Mouse (Mus musculus): Measurements from ENCODE around the gene Gm12185.
"Not testable (repeated sequence)": the region's sequence is repeated elsewhere in the genome, so short reads cannot be mapped to it uniquely, and the experiment has no call there.

Gm12185 gene

DNA sequence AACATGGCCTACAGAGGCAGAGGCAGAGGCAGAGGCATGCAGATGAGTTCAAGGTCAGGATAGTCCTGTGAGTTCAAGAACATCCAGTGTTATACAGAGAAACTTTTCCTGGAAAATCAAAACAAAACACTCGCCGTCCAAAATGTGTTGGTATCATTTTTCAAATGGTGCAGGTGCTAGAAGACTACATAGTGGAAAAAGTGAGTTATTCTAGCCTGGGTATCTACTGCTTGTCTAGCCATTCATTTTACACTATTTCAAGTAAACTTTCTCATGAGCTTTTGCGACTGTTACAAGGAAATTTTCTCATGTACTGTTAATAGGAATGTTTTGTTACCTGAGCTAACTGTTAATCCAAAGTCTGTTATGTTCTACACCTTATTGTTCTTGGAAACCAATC lies 73.6 kb downstream of the Gm12185 start:
- DNase-seq (ENCODE audit: low spot score in 2 of 2): no peak

GRCm38 (mm10) chr11:48913611-48914010 lies 78.4 kb downstream of the Gm12185 start:
- DNase-seq (ENCODE audit: low spot score in 2 of 2): no peak

DNA sequence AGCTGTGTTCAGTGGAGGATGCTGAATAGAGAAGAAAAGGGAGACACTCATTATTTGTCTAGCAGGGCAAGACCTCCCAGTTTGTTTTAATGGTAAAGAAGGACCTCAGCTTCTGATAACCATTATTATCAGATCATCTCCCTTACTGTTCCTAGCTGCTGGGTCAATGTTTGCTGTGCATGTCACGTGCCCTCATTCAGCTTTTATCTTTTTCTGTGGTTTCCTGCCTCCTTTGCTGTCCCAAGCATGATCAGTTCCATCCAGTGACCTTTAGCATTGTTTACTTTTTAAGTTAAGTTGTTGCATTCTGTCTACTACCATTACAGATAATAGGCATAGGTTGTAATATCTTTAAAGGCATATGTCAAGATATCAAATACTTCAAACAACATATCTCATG lies 83.6 kb downstream of the Gm12185 start:
- no peak for DNase-seq (ENCODE audit: low spot score in 2 of 2)

GRCm38 (mm10) chr11:48902021-48902420 lies 90.0 kb downstream of the Gm12185 start, which contains the start of gene Gm5431:
TSS of gene Gm5431 (minus strand) at chr11:48902214.
- DNase-seq (ENCODE audit: low spot score in 2 of 2): no peak

GRCm38 (mm10) chr11:48901567-48901930 lies 90.5 kb downstream of the Gm12185 start:
- DNase-seq (ENCODE audit: low spot score in 2 of 2): not testable (repeated sequence)

GRCm38 (mm10) chr11:48900654-48901566 lies 91.1 kb downstream of the Gm12185 start:
- DNase-seq (ENCODE audit: low spot score in 2 of 2): not testable (repeated sequence)

GRCm38 (mm10) chr11:48898812-48899431 lies 93.1 kb downstream of the Gm12185 start:
- no peak for DNase-seq (ENCODE audit: low spot score in 2 of 2)

DNA sequence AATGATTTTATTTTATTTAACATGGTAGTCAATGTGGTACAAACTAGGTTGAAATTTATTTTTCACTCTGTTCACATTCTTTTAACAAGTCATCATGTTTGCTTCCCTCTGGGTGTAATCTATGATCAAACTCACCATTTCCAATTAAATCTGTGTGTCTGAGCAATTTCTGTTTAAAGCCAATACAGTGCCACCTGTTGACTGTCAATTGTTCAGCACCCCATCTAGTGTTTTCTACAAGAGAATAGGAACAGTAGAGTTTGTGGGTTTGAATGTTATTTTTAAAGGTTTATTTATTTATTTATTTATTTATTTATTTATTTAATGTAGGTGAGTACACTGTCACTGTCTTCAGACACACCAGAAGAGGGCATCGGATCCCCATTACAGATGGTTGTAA lies 115.3 kb downstream of the Gm12185 start:
- DNase-seq (ENCODE audit: low spot score in 2 of 2): no peak

DNA sequence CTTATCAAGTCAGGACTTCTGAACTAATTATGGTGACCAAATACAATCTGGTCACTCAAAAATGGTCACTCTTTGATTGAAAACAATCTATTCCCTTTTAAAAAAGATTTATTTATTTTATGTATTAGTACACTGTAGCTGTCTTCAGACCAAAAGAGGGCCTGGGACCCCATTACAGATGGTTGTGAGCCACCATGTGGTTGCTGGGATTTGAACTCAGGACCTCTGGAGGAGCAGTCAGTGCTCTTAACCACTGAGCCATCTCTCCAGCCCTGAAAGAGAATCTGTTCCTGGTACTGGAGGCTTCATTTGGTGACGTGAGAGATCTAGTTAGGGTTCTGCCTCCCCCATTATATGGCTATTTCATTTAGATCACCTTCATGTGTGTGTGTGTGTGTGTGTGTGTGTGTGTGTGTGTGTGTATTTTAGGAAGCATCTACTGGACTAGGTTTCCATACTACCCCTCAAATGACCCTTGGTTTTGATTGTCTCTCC lies 116.6 kb downstream of the Gm12185 start:
- DNase-seq (ENCODE audit: low spot score in 2 of 2): not testable (repeated sequence)

GRCm38 (mm10) chr11:48874465-48874864 lies 117.6 kb downstream of the Gm12185 start:
- peak; percentile 52 to 74 for DNase-seq (ENCODE audit: low spot score in 2 of 2)

DNA sequence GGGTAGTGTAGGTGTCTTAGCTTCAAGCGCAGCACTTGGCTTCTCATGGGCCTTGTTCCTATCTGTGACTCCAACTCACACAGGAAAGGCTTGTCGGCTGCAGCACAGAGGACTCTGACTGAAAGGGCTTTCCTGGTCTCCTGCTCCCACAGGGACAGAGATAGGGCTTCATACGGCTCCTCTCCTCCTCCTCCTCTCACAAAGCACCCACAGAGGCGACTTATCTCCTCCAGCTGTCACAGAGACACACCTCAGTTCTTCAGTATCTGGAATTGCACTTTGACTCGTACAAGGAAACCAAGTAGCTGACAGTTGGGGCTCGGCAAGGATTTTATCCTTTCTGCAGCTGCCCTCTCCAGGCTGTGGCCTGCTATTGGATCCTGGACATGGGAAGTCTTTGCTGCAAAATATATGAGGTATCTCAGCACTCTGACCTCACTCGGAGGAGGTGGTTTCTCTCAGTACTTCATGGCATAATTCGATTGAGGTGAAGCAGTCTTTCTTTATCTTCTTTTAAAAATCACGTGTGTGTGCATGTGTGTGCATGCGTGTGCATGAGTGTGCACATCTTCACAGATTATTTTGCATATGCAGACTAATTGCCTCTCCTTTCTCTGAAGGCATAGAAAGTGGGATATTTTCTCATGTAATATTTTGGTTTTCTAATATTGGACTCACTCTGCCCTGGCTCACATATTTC lies 118.3 kb downstream of the Gm12185 start:
- no peak for DNase-seq (ENCODE audit: low spot score in 2 of 2)

DNA sequence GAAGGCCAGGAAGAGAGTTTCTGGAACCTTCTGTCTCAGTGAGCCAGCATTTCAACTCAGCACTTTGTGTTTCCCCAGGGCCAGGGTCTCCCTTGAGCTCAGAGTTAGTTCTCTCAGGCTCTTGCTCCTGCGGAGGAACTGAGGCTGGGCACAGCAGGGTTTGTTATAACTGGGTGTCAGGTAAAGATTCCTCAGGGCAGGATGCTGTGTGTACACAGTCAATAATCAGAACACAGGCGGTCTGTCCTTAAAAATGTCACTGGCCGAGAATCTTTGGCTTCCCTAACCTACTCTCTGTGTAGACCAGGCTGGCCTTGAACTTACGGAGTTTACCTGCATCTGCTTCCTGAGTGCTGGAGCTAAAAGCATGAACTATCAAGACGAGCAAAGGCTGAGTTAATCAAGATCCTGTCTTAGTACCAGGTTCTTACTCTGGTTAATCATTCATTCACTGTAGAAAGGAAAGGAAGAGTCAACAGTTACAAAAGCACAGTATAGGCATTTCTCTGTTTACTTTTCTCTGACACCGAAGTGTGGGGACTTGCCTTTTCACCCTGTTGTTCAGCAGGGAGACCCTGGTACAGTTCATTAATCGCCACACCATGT lies 119.2 kb downstream of the Gm12185 start:
- DNase-seq (ENCODE audit: low spot score in 2 of 2): peak in 1 of 2 experiments; percentile 15

DNA sequence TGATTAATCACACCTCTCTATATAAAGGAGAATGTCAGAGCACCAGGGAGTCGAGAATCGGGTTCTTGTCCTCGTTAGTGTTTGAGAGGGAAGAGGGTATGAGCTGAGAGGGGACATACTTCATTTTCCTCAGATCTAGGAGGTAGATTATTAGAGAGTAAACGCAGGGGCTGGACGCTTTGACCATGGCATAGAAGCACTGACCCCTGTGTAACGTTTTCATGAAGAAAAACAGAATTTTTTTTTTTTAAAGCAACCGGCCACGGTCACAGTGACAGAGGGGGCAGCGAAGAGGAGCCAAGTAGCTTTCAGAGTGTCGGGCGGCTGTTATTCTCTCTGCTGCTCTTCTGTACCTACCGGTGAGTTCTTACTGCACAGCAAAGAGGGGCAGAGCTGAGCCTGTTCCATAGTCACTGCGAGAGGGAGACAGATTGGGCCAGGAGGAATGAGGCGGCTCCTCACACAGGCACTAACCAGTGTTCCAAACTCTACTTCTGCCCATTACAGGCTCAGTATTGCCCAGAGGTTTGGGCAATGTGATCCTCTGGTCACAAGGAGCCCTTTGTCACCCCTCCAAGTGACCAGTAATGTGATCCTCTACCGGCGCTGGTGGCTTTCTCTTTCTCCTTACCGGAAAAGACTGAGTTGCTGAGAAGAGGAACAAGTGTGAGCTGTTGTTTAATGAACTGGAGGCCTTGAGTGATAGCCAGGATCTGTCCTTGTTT lies 120.0 kb downstream of the Gm12185 start:
- peak in 1 of 2 experiments; percentile 45 for DNase-seq (ENCODE audit: low spot score in 2 of 2)

- peak; percentile 68 for DNase-seq (ENCODE audit: low spot score in 2 of 2)
Observed at GRCm38 (mm10) chr11:48871201-48871772, 120.7 kb downstream of the Gm12185 start, which contains the start of gene Irgm1. TSS of gene Irgm1 (minus strand) at chr11:48871683.

DNA sequence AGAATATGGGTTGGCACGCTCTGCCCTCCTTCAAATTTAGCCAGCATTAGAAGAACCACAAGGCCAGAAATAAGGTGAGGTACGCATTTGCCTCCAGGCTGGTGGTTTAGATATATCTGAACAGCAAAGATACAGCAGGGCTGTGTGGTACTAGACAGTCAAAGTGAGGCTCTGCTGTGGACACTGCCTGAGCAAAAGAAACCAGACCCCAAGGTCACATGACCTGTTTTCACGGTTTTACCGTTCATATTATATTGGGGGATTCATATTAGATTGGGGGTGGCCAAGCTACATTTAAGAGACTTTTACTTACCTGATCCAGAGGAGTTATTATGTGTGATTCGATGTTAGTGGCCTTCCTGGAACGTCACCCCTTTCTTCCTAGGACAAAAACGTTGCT lies 121.2 kb downstream of the Gm12185 start:
- DNase-seq (ENCODE audit: low spot score in 2 of 2): peak in 1 of 2 experiments; percentile 15

- peak in 1 of 2 experiments; percentile 19 for DNase-seq (ENCODE audit: low spot score in 2 of 2)
Observed at GRCm38 (mm10) chr11:48869380-48870110, 122.5 kb downstream of the Gm12185 start.

DNA sequence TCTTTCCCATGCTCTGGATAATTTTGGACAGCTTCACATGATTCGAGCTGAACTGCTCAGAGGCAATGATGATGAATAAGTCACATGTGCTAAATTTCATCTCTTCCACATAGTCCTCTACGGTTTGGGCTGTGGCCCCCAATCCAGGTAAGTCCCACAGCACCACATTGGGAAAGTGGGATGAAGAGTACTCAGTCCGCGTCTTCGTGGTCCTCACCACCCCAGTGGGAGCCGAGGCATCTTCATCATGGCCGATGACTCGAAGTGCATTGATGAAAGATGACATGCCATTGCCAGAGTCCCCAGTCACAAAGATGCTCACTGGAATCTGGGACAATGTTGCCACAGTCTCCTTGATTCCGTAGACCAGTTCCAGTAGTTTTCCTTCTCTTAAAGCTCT lies 125.5 kb downstream of the Gm12185 start:
- no peak for DNase-seq (ENCODE audit: low spot score in 2 of 2)

DNA sequence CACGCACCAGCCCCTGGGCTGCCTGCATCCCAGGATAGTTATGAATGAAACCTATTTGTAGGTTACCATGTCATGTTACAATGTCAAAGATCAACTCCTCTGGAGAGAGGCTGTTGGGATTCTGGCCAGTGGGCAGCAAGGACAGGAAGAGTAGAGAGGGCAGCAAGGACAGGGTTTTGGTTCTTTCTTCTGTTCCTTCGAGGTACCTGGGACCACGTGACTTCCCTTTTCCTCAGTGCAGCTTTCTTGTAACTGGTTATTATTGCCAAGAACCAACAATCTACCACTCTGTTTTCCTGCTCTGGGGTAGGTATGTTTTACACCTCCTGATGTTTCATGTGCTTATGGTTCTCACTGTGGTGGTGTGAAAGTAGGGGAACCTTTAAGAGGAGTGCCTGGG lies 128.2 kb downstream of the Gm12185 start:
- DNase-seq (ENCODE audit: low spot score in 2 of 2): no peak

GRCm38 (mm10) chr11:48862784-48863319 lies 129.2 kb downstream of the Gm12185 start:
- no peak for DNase-seq (ENCODE audit: low spot score in 2 of 2)

- DNase-seq (ENCODE audit: low spot score in 2 of 2): peak in 1 of 2 experiments; percentile 64
Observed at GRCm38 (mm10) chr11:48859014-48859413, 133.0 kb downstream of the Gm12185 start.
